Mouse (Mus musculus) MEL (cell line): ENCODE measurements at regions not wholly inside any gene's neighbourhood (a gene's known extent, or its start where the extent isn't known, plus 50 kb on each side); places are given as distances from the start of the nearest gene placed in this dataset.

ENCODE experiments used
- DNase-seq: peaks from one replicate; pipeline ENCODE4 v3.0.0; 2011; ENCODE audit warnings: low read depth, low spot score
- H3K27ac ChIP-seq: 2 replicates; pipeline ENCODE4 v1.5.1; 2012; ENCODE audit warnings: low read depth, mild to moderate bottlenecking, control low read depth, low read length, moderate library complexity; ENCODE audit not compliant: control insufficient read depth
- H3K27me3 ChIP-seq, 2 experiments: fragments of 150-350 bp in 1 of 2; sonication (generic) in 1 of 2; 2 replicates each; pipeline ENCODE4 v1.6.1; 2012; ENCODE audit warnings: low read length in 2 of 2, mild to moderate bottlenecking in 2 of 2, improper control_type of control experiment in 1 of 2, moderate library complexity in 1 of 2; ENCODE audit not compliant: insufficient read depth in 2 of 2, control insufficient read depth in 1 of 2
- H3K36me3 ChIP-seq, 2 experiments: 2 replicates each; pipeline ENCODE4 v1.6.1; 2012 to 2014; ENCODE audit warnings: low read length in 2 of 2, improper control_type of control experiment in 1 of 2, inconsistent platforms in 1 of 2, mild to moderate bottlenecking in 1 of 2; ENCODE audit not compliant: insufficient read depth in 2 of 2, control insufficient read depth in 1 of 2
- H3K4me1 ChIP-seq, 2 experiments: fragments of 150-350 bp in 1 of 2; sonication (generic) in 1 of 2; 2 replicates each; pipeline ENCODE4 v1.6.1; 2012; ENCODE audit warnings: low read length in 2 of 2, improper control_type of control experiment in 1 of 2, mild to moderate bottlenecking in 1 of 2; ENCODE audit not compliant: insufficient read depth in 2 of 2, control insufficient read depth in 1 of 2
- H3K4me3 ChIP-seq, 2 experiments: fragments of 150-350 bp in 1 of 2; sonication (generic) in 1 of 2; 2 replicates each; pipeline ENCODE4 v1.5.1; 2012; ENCODE audit warnings: low read depth in 2 of 2, low read length in 2 of 2, mild to moderate bottlenecking in 2 of 2, moderate library complexity in 2 of 2, control low read depth in 1 of 2, improper control_type of control experiment in 1 of 2; ENCODE audit not compliant: control insufficient read depth in 1 of 2, insufficient read depth in 1 of 2
- H3K79me2 ChIP-seq: 2 replicates; pipeline ENCODE4 v1.6.1; 2012; ENCODE audit warnings: mild to moderate bottlenecking, low read length, moderate library complexity; ENCODE audit not compliant: control insufficient read depth, poor library complexity, insufficient read depth
- H3K9ac ChIP-seq: 2 replicates; pipeline ENCODE4 v1.6.1; 2012; ENCODE audit warnings: low read depth, mild to moderate bottlenecking, control low read depth, low read length, moderate library complexity; ENCODE audit not compliant: control insufficient read depth, poor library complexity, severe bottlenecking
- H3K9me3 ChIP-seq: fragments of 150-350 bp; sonication (generic); replicated peaks from 2 replicates; pipeline ENCODE4 v1.6.1; 2012; ENCODE audit warnings: mild to moderate bottlenecking, low read length, improper control_type of control experiment, moderate library complexity; ENCODE audit not compliant: insufficient read depth
- CHD1 ChIP-seq: IDR thresholded peaks from 2 replicates; pipeline ENCODE4 v1.6.1; 2012; ENCODE audit warnings: low read depth, mild to moderate bottlenecking, inconsistent platforms, low read length, improper control_type of control experiment
- CHD2 ChIP-seq: IDR thresholded peaks from 2 replicates; pipeline ENCODE4 v1.6.1; 2011; ENCODE audit warnings: low read length, improper control_type of control experiment
- CTCF ChIP-seq, 3 experiments: IDR thresholded peaks in 2 of 3; conservative IDR thresholded peaks in 1 of 3; 2 replicates each; pipeline ENCODE4 v1.5.1; 2011 to 2012; ENCODE audit warnings: low read length in 3 of 3, low read depth in 2 of 3, mild to moderate bottlenecking in 2 of 3, improper control_type of control experiment in 1 of 3, inconsistent platforms in 1 of 3, mixed read lengths in 1 of 3, moderate library complexity in 1 of 3; ENCODE audit not compliant: control insufficient read depth in 1 of 3, insufficient read depth in 1 of 3, poor library complexity in 1 of 3, severe bottlenecking in 1 of 3
- E2F4 ChIP-seq: IDR thresholded peaks from 2 replicates; pipeline ENCODE4 v1.6.1; 2011; ENCODE audit warnings: low read depth, low read length, improper control_type of control experiment, borderline replicate concordance
- ELF1 ChIP-seq: IDR thresholded peaks from 2 replicates; pipeline ENCODE4 v1.6.1; 2014; ENCODE audit warnings: low read depth, mild to moderate bottlenecking, inconsistent platforms, low read length, improper control_type of control experiment, moderate library complexity
- ETS1 ChIP-seq: IDR thresholded peaks from 2 replicates; pipeline ENCODE4 v1.6.1; 2012; ENCODE audit warnings: low read depth, mild to moderate bottlenecking, inconsistent platforms, low read length, improper control_type of control experiment, moderate library complexity
- GABPA ChIP-seq: IDR thresholded peaks from 2 replicates; pipeline ENCODE4 v1.6.1; 2012; ENCODE audit warnings: low read depth, mild to moderate bottlenecking, inconsistent platforms, low read length, improper control_type of control experiment, moderate library complexity
- GATA1 ChIP-seq: IDR thresholded peaks from 2 replicates; pipeline ENCODE4 v1.6.1; 2011; ENCODE audit warnings: low read depth, low read length, improper control_type of control experiment
- HCFC1 ChIP-seq: IDR thresholded peaks from 2 replicates; pipeline ENCODE4 v1.6.1; 2012; ENCODE audit warnings: low read depth, mild to moderate bottlenecking, inconsistent platforms, low read length, improper control_type of control experiment, moderate library complexity
- MAX ChIP-seq: IDR thresholded peaks from 2 replicates; pipeline ENCODE4 v1.6.1; 2011; ENCODE audit warnings: low read length, improper control_type of control experiment
- MEF2A ChIP-seq: IDR thresholded peaks from 2 replicates; pipeline ENCODE4 v1.6.1; 2014; ENCODE audit warnings: low read depth, mild to moderate bottlenecking, inconsistent platforms, low read length, improper control_type of control experiment; ENCODE audit not compliant: poor library complexity, insufficient replicate concordance, severe bottlenecking; ENCODE audit errors: extremely low read depth
- MYB ChIP-seq: IDR thresholded peaks from 2 replicates; pipeline ENCODE4 v1.6.1; 2011; ENCODE audit warnings: mild to moderate bottlenecking, low read depth, low read length, improper control_type of control experiment
- NRF1 ChIP-seq: IDR thresholded peaks from 2 replicates; pipeline ENCODE4 v1.6.1; 2014; ENCODE audit warnings: low read depth, mild to moderate bottlenecking, inconsistent platforms, low read length, improper control_type of control experiment, moderate library complexity; ENCODE audit not compliant: poor library complexity, insufficient read depth, severe bottlenecking
- RAD21 ChIP-seq: IDR thresholded peaks from 2 replicates; pipeline ENCODE4 v1.6.1; 2011; ENCODE audit warnings: mild to moderate bottlenecking, low read depth, low read length, improper control_type of control experiment
- TAL1 ChIP-seq: IDR thresholded peaks from 2 replicates; pipeline ENCODE4 v1.6.1; 2012; ENCODE audit warnings: mild to moderate bottlenecking, inconsistent platforms, low read length, moderate library complexity, mixed read lengths
- TBP ChIP-seq: IDR thresholded peaks from 2 replicates; pipeline ENCODE4 v1.8.0; 2011; ENCODE audit warnings: low read depth, low read length, improper control_type of control experiment
- TCF12 ChIP-seq: IDR thresholded peaks from 2 replicates; pipeline ENCODE4 v1.6.1; 2014; ENCODE audit warnings: low read depth, mild to moderate bottlenecking, inconsistent platforms, low read length, improper control_type of control experiment, moderate library complexity
- UBTF ChIP-seq: IDR thresholded peaks from 2 replicates; pipeline ENCODE4 v1.6.1; 2012; ENCODE audit warnings: low read depth, mild to moderate bottlenecking, inconsistent platforms, low read length, improper control_type of control experiment, moderate library complexity, borderline replicate concordance; ENCODE audit not compliant: insufficient read depth
- USF1 ChIP-seq: IDR thresholded peaks from 2 replicates; pipeline ENCODE4 v1.6.1; 2014; ENCODE audit warnings: low read depth, mild to moderate bottlenecking, inconsistent platforms, low read length, improper control_type of control experiment, moderate library complexity
- USF2 ChIP-seq, 2 experiments: IDR thresholded peaks; 2 replicates each; pipeline ENCODE4 v1.6.1; 2011 to 2012; ENCODE audit warnings: improper control_type of control experiment in 2 of 2, low read length in 2 of 2, borderline replicate concordance in 1 of 2, inconsistent platforms in 1 of 2, low read depth in 1 of 2, mild to moderate bottlenecking in 1 of 2; ENCODE audit not compliant: insufficient read depth in 1 of 2

GRCm38 (mm10) chr13:102176456-102176855 lies 408.4 kb upstream of the Pik3r1 start:
- Histone ChIP-seq H3K79me2 (no peaks in the 10 kb centered on the region), H3K27me3 (no peaks in the 10 kb centered on the region; a peak in 2 of 4 replicates), H3K36me3 (no peaks in the 10 kb centered on the region), H3K27ac (no peak overlapping the region), H3K4me3 (no peak overlapping the region), H3K9ac (no peak overlapping the region), H3K4me1 (no peaks in the 10 kb centered on the region), H3K9me3 (no peaks in the 10 kb centered on the region)
- no peak for DNase-seq
- no peak for TF ChIP-seq TCF12
- TF ChIP-seq GABPA, result no peak
- no peak for TF ChIP-seq UBTF
- no peak for TF ChIP-seq NRF1
- TF ChIP-seq CTCF (IDR thresholded peaks at IDR 0.05 in 2 of 3, conservative IDR thresholded peaks at IDR 0.05 in 1 of 3; ENCODE audit: control insufficient read depth in 1 of 3, insufficient read depth in 1 of 3, low read depth in 2 of 3, low read length in 3 of 3, poor library complexity in 1 of 3, severe bottlenecking in 1 of 3), result no peak
- TF ChIP-seq USF1, result no peak
- TF ChIP-seq USF2 (IDR thresholded peaks at IDR 0.05; ENCODE audit: borderline replicate concordance in 1 of 2, insufficient read depth in 1 of 2, low read depth in 1 of 2, low read length in 2 of 2), result no peak
- TF ChIP-seq MYB, result no peak
- no peak for TF ChIP-seq E2F4
- TF ChIP-seq TBP, result no peak
- no peak for TF ChIP-seq HCFC1
- no peak for TF ChIP-seq TAL1
- TF ChIP-seq MEF2A, result no peak
- no peak for TF ChIP-seq GATA1
- no peak for TF ChIP-seq CHD2
- TF ChIP-seq RAD21, result no peak
- no peak for TF ChIP-seq ELF1
- no peak for TF ChIP-seq ETS1

GRCm38 (mm10) chr13:102194716-102195115 lies 426.7 kb upstream of the Pik3r1 start:
- DNase-seq, result no peak
- H3K27ac ChIP-seq, result no peak overlapping the region
- no peak overlapping the region for H3K4me3 ChIP-seq
- H3K27me3 ChIP-seq, result no peaks in the 10 kb centered on the region
- H3K9ac ChIP-seq, result no peak overlapping the region
- no peaks in the 10 kb centered on the region for H3K9me3 ChIP-seq
- TF ChIP-seq CHD1 (no peak), MAX (no peak)
- no peaks in the 10 kb centered on the region for H3K79me2 ChIP-seq
- H3K36me3 ChIP-seq, result no peaks in the 10 kb centered on the region
- no peaks in the 10 kb centered on the region for H3K4me1 ChIP-seq
